Mouse (Mus musculus) heart, embryonic 13.5 days (tissue): ENCODE results near the gene Meox1. TPM values are rescaled to one million over a fixed set of nuclear protein-coding genes. Genes with fewer than 3 reads are reported as not detected.

ENCODE experiments used
- ATAC-seq: fragments of 200-750 bp; cut with Nextera tagmentation; 2 replicates; pipeline ENCODE4 v1.8.0; 2017; ENCODE audit warnings: moderate TSS enrichment; ENCODE audit not compliant: insufficient number of reproducible peaks, low FRiP score, low TSS enrichment; ENCODE audit errors: extremely low read depth
- H3K27ac ChIP-seq: fragments of 300-500 bp; sonication (generic); replicated peaks from 2 replicates; pipeline ENCODE4 v1.5.1; 2015; ENCODE audit warnings: moderate library complexity, mild to moderate bottlenecking, inconsistent platforms
- H3K27me3 ChIP-seq: fragments of 300-500 bp; sonication (generic); replicated peaks from 2 replicates; pipeline ENCODE4 v1.6.1; 2015; ENCODE audit warnings: mild to moderate bottlenecking, inconsistent platforms
- H3K36me3 ChIP-seq: fragments of 300-500 bp; sonication (generic); 2 replicates; pipeline ENCODE4 v1.6.1; 2015; ENCODE audit warnings: mild to moderate bottlenecking, inconsistent platforms
- H3K4me1 ChIP-seq: fragments of 300-500 bp; sonication (generic); 2 replicates; pipeline ENCODE4 v1.6.1; 2015; ENCODE audit warnings: inconsistent platforms
- H3K4me2 ChIP-seq: fragments of 300-500 bp; sonication (generic); 2 replicates; pipeline ENCODE4 v1.6.1; 2015; ENCODE audit warnings: inconsistent platforms, mild to moderate bottlenecking, moderate library complexity
- H3K4me3 ChIP-seq: fragments of 300-500 bp; sonication (generic); 2 replicates; pipeline ENCODE4 v1.5.1; 2015; ENCODE audit warnings: moderate library complexity, mild to moderate bottlenecking, inconsistent platforms
- H3K9ac ChIP-seq: fragments of 300-500 bp; sonication (generic); 2 replicates; pipeline ENCODE4 v1.6.1; 2015; ENCODE audit warnings: inconsistent platforms, mild to moderate bottlenecking, moderate library complexity
- H3K9me3 ChIP-seq: fragments of 300-500 bp; sonication (generic); 2 replicates; pipeline ENCODE4 v1.6.1; 2016; ENCODE audit warnings: inconsistent platforms
- WGBS: fragments of 180-500 bp; shearing (Covaris S2); methylation state at CpG from one replicate; pipeline ENCODE4 v1.1.7; 2015; ENCODE audit warnings: mixed read lengths; 5-methylcytosine and 5-hydroxymethylcytosine counted together
- polyA plus RNA-seq: library from polyadenylated mRNA; unstranded; fragments of >200 nt; fragmentation: Nextera tagmentation; extraction: Ambion mirVana; gene quantifications from 2 replicates; pipeline ENCODE4 v1.2.1, GENCODE M21; 2015

Meox1 gene
- polyA plus RNA-seq, 1 experiment from 2014 or later, result 15.6 TPM

DNA sequence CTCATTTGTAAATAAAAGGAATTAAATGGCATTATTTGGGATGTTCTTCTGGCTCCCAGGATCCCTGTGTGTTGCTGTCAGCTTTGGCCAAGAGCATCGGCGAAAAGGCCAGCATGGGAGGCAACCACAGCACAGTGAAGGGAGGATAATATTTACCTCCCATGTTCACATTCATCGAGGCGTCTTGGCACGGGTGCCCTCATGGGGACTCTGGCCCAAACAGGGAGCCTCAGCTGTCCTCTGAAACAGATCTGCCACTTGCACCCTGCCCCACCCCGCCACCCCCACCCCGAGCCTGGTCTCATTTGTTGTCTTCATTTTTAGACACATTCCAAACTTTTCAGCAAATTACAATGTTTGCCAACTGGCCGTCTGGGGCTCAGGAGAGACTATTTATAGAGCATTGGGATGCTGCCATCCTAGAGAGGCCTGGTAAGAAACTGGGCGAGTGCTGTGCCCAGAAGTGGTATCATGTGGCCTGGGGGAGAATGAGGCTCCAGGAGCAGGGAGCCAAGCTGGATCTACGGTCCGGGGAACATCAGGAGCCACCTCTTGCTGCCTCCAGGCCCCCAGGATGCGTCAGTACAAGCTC is 27.3 kb upstream of the Meox1 start:
- H3K4me1 ChIP-seq, result peaks cover 20% of the 10 kb centered on the region
- 0 out of 2 replicates have a peak overlapping the region, but pooled peaks have one; percentile 10 for H3K9ac ChIP-seq
- no peaks in the 10 kb centered on the region for H3K36me3 ChIP-seq
- H3K27ac ChIP-seq, result peak overlapping the region; percentile 42
- H3K4me3 ChIP-seq, result no peak overlapping the region
- H3K27me3 ChIP-seq, result peaks cover 22% of the 10 kb centered on the region
- no peak for ATAC-seq
- no peaks in the 10 kb centered on the region for H3K9me3 ChIP-seq
- no peak overlapping the region for H3K4me2 ChIP-seq
- 68% methylated on average over 12 of the region's 12 CpGs for whole genome bisulfite sequencing

DNA sequence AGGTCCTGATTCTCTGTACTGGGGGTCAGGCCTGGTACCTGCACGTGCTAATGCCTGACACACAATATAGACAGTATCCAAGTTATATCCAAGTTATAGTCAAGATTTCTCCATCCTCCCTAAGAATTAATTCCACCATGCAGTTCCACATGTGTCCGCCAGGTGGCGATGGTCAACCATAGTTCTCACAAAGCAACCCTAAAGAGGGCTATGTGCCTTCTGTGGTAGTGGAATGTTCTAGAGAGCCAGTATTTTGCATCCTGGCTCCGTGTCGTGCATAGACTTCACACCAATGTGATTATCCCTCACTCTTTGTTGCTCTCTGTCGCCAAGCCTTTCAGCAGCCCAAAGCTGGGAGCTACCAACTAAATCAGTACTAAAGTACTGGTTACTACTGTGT is 25.5 kb upstream of the Meox1 start:
- Histone ChIP-seq H3K4me3 (no peak overlapping the region), H3K9ac (no peak overlapping the region), H3K4me1 (peaks cover 20% of the 10 kb centered on the region), H3K27me3 (peaks cover 36% of the 10 kb centered on the region), H3K4me2 (no peak overlapping the region), H3K27ac (no peak overlapping the region), H3K9me3 (no peaks in the 10 kb centered on the region), H3K36me3 (no peaks in the 10 kb centered on the region)
- ATAC-seq, result no peak
- WGBS, result 1% methylated on average over 6 of the region's 6 CpGs

DNA sequence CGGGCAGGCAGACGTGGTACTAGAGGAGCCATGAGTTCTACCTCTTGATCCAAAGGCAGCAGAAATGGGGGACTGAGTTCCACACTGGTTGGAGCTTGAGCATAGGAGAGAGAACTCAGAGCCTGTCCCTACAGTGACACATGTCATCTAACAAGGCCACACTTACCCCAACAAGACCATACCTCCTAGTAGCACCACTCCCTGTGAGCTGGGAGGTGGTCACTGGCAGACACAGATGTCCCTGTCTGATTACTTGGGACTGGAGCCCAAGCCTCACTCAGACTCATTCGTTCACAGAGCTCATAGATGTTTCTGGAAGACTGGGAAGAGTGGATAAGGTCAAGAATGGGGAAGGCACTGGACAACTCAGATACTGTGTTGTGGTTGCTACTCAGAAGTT is 24.4 kb upstream of the Meox1 start:
- Histone ChIP-seq H3K4me3 (no peak overlapping the region), H3K4me2 (no peak overlapping the region), H3K27me3 (peaks cover 46% of the 10 kb centered on the region), H3K9me3 (no peaks in the 10 kb centered on the region), H3K9ac (no peak overlapping the region), H3K27ac (no peak overlapping the region), H3K4me1 (peaks cover 20% of the 10 kb centered on the region), H3K36me3 (no peaks in the 10 kb centered on the region)
- ATAC-seq, result no peak
- WGBS, result 74% methylated on average over 3 of the region's 3 CpGs

DNA sequence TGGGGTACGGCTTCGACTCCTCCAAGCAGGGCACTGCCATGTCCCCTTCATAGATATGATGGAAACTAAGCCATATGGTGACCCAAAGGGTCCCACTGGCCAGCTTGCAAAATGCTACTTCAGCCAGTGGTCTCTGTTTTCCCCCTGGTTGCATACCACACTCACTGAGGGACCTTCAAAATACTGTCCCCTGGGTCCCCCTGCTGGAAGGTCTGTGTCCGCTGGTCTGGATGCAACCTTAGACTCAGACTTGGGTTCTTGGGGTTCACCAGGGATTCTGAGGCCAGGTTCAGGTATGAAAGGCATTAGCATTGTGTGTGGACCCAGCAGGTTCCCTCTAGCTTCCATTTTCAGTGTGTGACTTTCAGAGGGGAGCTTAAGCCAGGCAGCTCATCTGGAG is 22.6 kb upstream of the Meox1 start:
- WGBS, result 70% methylated on average over 3 of the region's 3 CpGs
- no peak overlapping the region for H3K27ac ChIP-seq
- no peaks in the 10 kb centered on the region for H3K36me3 ChIP-seq
- ATAC-seq, result no peak
- peaks cover 19% of the 10 kb centered on the region for H3K4me1 ChIP-seq
- H3K4me2 ChIP-seq, result no peak overlapping the region
- peaks cover 50% of the 10 kb centered on the region for H3K27me3 ChIP-seq
- no peaks in the 10 kb centered on the region for H3K9me3 ChIP-seq
- no peak overlapping the region for H3K4me3 ChIP-seq
- no peak overlapping the region for H3K9ac ChIP-seq

DNA sequence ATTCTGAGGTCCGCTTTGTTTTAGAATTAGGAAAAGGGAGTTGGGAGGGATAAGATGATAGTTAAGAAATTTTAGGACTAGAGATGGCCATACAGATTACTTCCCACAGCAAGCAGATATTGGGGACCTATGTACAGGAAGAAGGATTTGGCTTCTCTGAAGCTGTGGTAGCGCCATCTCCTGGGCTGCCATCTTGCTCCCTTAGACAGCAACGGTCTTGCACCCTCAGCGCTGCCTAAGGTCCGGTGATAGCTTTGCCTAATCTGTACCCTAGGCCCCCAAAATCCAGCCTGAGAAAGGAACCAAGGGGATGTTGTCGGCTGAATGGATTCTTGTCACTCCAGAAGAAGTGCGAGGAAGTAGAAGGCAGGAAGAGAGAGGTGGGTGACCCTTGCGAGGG is 19.4 kb upstream of the Meox1 start:
- no peaks in the 10 kb centered on the region for H3K36me3 ChIP-seq
- H3K4me3 ChIP-seq, result no peak overlapping the region
- H3K9me3 ChIP-seq, result no peaks in the 10 kb centered on the region
- H3K27ac ChIP-seq, result no peak overlapping the region
- H3K9ac ChIP-seq, result no peak overlapping the region
- 49% methylated on average over 8 of the region's 8 CpGs for WGBS
- no peaks in the 10 kb centered on the region for H3K4me1 ChIP-seq
- peaks cover 58% of the 10 kb centered on the region for H3K27me3 ChIP-seq
- ATAC-seq, result no peak
- H3K4me2 ChIP-seq, result no peak overlapping the region

DNA sequence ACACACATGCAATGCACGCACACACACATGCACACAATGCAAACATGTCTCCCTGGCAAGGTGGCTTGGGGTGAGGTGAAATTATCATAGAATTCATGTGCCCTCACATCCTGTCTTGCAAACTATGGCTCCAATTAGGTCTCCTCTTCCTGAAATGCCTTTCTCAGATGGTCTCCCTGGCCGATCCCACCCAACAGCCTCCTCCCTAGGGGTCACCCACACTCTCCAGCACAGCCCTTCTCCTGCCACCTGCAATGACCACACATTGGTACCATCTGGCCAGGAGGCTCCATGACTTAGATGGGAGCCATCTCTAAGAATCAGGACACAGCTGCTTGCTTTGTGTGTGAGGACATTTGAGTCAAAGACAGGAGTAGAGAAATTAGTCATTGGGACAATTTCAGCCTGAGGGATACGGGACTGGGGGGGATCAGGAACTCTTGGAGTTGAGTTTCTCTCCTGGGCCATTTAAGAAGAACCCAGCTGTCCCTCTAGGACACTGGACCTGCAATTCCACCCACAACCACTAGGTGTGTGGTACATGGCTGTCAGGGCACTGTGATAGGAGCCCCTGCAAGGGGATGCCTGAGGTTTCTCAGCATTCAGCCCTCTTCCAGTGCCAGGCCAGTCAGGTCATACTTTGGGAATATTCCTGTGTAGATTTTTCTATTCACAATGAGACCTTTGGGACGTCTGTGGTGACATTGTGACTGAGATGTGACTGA is 17.8 kb upstream of the Meox1 start:
- WGBS, result 59% methylated on average over 4 of the region's 4 CpGs
- Histone ChIP-seq H3K4me1 (peaks cover 3% of the 10 kb centered on the region; the same call in 1 of the 2 replicates), H3K9me3 (no peaks in the 10 kb centered on the region), H3K27ac (no peak overlapping the region), H3K9ac (no peak overlapping the region), H3K4me2 (no peak overlapping the region), H3K4me3 (no peak overlapping the region), H3K27me3 (peaks cover 44% of the 10 kb centered on the region), H3K36me3 (no peaks in the 10 kb centered on the region)
- ATAC-seq, result no peak

DNA sequence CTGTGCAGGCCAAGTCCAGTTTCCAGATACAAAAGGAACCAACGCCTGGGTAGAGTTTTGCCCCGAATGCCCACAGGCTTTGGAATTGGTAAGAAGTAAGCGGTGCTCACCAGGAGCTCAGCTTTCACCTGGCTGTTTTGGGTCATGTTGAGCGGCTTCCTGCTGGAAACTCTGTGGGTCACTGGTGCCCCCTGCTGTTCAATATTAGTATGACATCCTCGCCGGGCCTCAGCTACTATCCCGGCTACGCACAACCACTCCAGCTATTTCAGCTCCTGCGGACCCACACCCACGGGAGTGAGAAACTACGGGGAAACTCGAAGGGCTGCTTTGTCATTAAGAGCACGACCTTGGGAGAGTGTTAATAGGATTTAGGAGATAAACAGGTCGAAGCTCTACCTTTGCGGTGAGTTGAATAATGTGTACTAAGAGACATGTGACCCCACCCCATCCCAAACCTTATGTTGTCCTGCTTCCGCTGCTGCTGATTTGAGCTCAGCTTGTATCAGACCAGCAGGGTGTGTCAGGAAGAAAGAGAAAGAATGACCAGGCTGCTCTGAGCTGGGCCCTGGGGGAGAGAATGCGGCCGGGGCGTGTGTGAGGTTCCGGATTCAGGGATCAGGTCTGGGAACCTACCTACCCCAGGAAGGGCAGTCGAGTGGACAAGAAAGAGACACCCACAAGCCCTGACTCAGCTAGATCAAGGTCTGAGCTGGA is 16.2 kb upstream of the Meox1 start:
- peaks cover 33% of the 10 kb centered on the region for H3K27me3 ChIP-seq
- peaks cover 13% of the 10 kb centered on the region for H3K4me1 ChIP-seq
- no peak overlapping the region for H3K27ac ChIP-seq
- H3K9ac ChIP-seq, result no peak overlapping the region
- WGBS, result 20% methylated on average over 21 of the region's 21 CpGs
- no peaks in the 10 kb centered on the region for H3K36me3 ChIP-seq
- peak overlapping the region; percentile 25; the same call in 1 of the 2 replicates for H3K4me2 ChIP-seq
- no peak for ATAC-seq
- H3K4me3 ChIP-seq, result no peak overlapping the region
- no peaks in the 10 kb centered on the region for H3K9me3 ChIP-seq

DNA sequence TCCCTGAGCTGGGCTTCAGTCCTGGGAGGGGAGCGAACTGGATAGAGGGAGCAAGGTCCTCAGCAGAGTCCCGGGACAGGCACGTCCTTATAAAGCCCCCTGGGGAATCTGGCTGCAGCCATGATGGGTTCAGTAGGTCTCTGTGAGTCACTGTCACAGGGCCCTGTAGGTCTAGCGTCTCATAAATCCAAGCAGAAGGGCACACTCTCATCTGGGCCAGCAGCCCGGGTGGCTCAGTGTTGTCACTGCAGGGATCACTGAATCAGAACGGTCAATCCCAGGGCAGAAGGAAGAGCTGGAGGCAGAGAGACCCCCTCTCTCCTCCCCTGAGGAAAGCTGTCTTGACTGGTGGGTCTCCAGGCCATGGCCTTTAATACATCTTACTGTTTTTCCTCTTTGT is 14.6 kb upstream of the Meox1 start:
- Histone ChIP-seq H3K4me2 (no peak overlapping the region), H3K4me3 (no peak overlapping the region), H3K9me3 (no peaks in the 10 kb centered on the region), H3K27me3 (peaks cover 20% of the 10 kb centered on the region), H3K27ac (no peak overlapping the region), H3K36me3 (no peaks in the 10 kb centered on the region), H3K9ac (no peak overlapping the region), H3K4me1 (peaks cover 13% of the 10 kb centered on the region)
- ATAC-seq, result no peak
- WGBS, result 47% methylated on average over 6 of the region's 6 CpGs

DNA sequence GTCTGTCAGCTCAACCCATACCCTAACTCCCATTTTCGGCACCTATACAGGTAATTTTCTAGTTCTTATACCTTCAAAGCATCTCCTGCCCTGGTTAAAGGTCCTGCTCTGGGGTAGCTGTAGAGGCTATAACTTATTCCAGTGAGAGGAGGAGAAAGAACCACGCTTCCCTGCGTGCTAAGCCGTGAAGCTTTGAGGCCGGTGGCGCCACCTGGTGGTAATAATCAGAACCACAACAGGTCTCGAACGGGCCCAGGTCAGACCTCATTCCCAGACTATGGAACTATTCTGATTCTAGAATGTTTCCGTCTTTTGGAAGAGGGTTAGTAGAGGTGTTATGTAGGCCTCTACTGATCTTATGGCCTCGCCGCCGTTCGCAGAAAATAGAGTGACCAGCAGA is 10.9 kb upstream of the Meox1 start:
- Histone ChIP-seq H3K36me3 (no peaks in the 10 kb centered on the region), H3K9ac (no peak overlapping the region), H3K4me3 (no peak overlapping the region), H3K27ac (no peak overlapping the region), H3K4me1 (peaks cover 13% of the 10 kb centered on the region), H3K27me3 (0 out of 2 replicates have a peak, but pooled peaks cover 4% of the 10 kb centered on the region), H3K4me2 (no peak overlapping the region), H3K9me3 (no peaks in the 10 kb centered on the region)
- no peak; the same call in 1 of the 2 replicates for ATAC-seq
- WGBS, result 19% methylated on average over 13 of the region's 13 CpGs

DNA sequence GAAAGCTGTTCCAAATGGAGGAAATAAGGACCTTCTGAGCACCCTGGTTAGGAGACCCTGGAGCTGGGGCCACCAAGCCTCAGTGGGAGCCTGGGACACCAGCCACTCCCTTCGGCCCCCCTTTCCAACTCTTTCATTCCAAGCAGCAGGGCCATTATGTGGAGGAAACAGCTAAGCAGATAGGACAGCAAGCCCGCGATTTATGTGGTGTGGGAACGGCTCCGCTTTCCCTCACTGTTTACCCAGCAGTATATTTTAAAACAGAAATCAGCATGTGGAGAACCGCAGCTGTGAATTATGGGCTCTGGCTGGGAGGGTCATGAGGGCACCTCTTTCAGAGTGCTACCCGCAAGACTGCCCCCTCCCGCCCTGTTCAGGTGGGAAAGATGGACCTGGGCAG is 7.1 kb upstream of the Meox1 start:
- H3K36me3 ChIP-seq, result no peaks in the 10 kb centered on the region

DNA sequence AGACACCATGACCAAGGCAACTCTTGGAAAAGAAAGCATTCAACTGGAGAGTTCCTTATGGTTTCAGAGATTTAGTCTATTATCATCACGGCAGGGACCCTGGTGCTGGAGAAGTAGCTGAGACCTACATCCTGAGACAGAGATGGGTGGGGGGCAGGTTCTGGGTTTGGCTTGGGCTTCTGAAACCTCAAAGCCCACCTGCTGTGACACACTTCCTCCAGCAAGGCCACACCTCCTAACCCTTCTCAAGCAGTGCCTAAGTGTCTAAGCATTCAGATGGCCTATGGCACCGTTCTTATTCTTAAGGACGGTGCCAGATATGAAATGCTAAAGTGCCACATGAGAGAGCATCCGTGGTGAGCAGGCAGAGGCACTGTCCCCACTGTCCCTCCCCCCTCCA is 4.2 kb upstream of the Meox1 start:
- WGBS, result 87% methylated on average over 4 of the region's 4 CpGs
- Histone ChIP-seq H3K36me3 (no peaks in the 10 kb centered on the region), H3K9ac (no peak overlapping the region), H3K27me3 (0 out of 2 replicates have a peak, but pooled peaks cover 6% of the 10 kb centered on the region), H3K4me1 (peaks cover 28% of the 10 kb centered on the region), H3K4me2 (no peak overlapping the region), H3K27ac (no peak overlapping the region), H3K9me3 (no peaks in the 10 kb centered on the region), H3K4me3 (no peak overlapping the region)
- ATAC-seq, result no peak

More for the DNA sequence above, 7.1 kb upstream of the Meox1 start:
- no peak overlapping the region for H3K9ac ChIP-seq
- H3K4me2 ChIP-seq, result no peak overlapping the region
- no peak for ATAC-seq
- H3K4me3 ChIP-seq, result no peak overlapping the region
- peaks cover 13% of the 10 kb centered on the region for H3K4me1 ChIP-seq
- WGBS, result 58% methylated on average over 8 of the region's 8 CpGs
- H3K27ac ChIP-seq, result 0 out of 2 replicates have a peak overlapping the region, but pooled peaks have one; percentile 2
- H3K9me3 ChIP-seq, result no peaks in the 10 kb centered on the region
- H3K27me3 ChIP-seq, result no peaks in the 10 kb centered on the region
